Mouse (Mus musculus) embryonic facial prominence, embryonic 14.5 days (tissue): ENCODE measurements around the gene Fam207a. TPM values are rescaled to one million over a fixed set of nuclear protein-coding genes. Genes with fewer than 3 reads are reported as not detected.

ENCODE experiments used
- ATAC-seq: fragments of 200-750 bp; cut with Nextera tagmentation; 2 replicates; pipeline ENCODE4 v1.8.0; 2017; ENCODE audit warnings: low read depth, moderate number of reproducible peaks, moderate TSS enrichment
- DNase-seq: peaks from one replicate; pipeline ENCODE4 v3.0.0-alpha.2; 2015; ENCODE audit warnings: low spot score
- H3K27ac ChIP-seq: fragments of 300-500 bp; sonication (generic); replicated peaks from 2 replicates; pipeline ENCODE4 v1.5.1; 2014; ENCODE audit warnings: low read depth, mild to moderate bottlenecking, low read length, moderate library complexity
- H3K27me3 ChIP-seq: fragments of 300-500 bp; sonication (generic); replicated peaks from 2 replicates; pipeline ENCODE4 v1.6.1; 2014; ENCODE audit warnings: low read length; ENCODE audit not compliant: control insufficient read depth, insufficient read depth
- H3K36me3 ChIP-seq: fragments of 300-500 bp; sonication (generic); 2 replicates; pipeline ENCODE4 v1.6.1; 2014; ENCODE audit warnings: low read length, mixed read lengths; ENCODE audit not compliant: control insufficient read depth, insufficient read depth
- H3K4me1 ChIP-seq: fragments of 300-500 bp; sonication (generic); 2 replicates; pipeline ENCODE4 v1.6.1; 2014; ENCODE audit warnings: antibody characterized with exemption, low read length; ENCODE audit not compliant: control insufficient read depth, insufficient read depth
- H3K4me2 ChIP-seq: fragments of 300-500 bp; sonication (generic); 2 replicates; pipeline ENCODE4 v1.6.1; 2014; ENCODE audit warnings: low read depth, mild to moderate bottlenecking, low read length, moderate library complexity, mixed read lengths
- H3K4me3 ChIP-seq: fragments of 300-500 bp; sonication (generic); 2 replicates; pipeline ENCODE4 v1.5.1; 2014; ENCODE audit warnings: low read depth, mild to moderate bottlenecking, low read length
- H3K9ac ChIP-seq: fragments of 300-500 bp; sonication (generic); 2 replicates; pipeline ENCODE4 v1.6.1; 2014; ENCODE audit warnings: low read depth, mild to moderate bottlenecking, low read length, moderate library complexity, mixed read lengths
- H3K9me3 ChIP-seq: fragments of 300-500 bp; sonication (generic); 2 replicates; pipeline ENCODE4 v1.6.1; 2016; ENCODE audit warnings: low read length; ENCODE audit not compliant: control insufficient read depth
- WGBS: fragments of 180-500 bp; shearing (Covaris S2); extraction: QIAGEN DNeasy Blood & Tissue Kit; methylation state at CpG from one replicate; pipeline ENCODE4 v1.1.7; 2014; 5-methylcytosine and 5-hydroxymethylcytosine counted together
- polyA plus RNA-seq: library from polyadenylated mRNA; unstranded; fragments of >200 nt; fragmentation: Nextera tagmentation; extraction: Ambion mirVana; gene quantifications from 2 replicates; pipeline ENCODE4 v1.2.1, GENCODE M21; 2014

The Fam207a gene
- polyA plus RNA-seq, 1 experiment from 2014 or later: 34.2 TPM

DNA sequence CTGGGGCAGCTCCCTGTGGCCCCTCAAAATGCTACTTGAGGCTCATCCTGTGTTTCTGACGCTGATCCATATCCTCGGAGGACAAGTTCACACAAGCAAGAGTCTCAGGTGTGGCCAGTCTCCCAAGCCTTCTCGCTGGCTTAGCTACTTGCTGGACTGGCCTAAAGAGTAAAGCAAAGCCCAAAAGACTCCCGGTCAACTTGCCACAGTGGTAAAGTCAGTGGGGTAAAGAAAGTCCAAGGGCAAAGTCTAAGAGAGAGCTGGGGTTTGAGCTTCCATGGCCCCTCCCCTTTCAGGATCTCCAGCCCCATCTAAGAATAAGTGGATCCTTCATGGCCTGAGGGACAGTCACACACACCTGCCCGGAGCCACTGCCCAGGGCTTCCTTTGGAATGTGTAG lies 36.6 kb upstream of the Fam207a start:
- Histone ChIP-seq H3K9ac (no peak overlapping the region), H3K4me3 (no peak overlapping the region), H3K9me3 (no peaks in the 10 kb centered on the region), H3K4me1 (no peaks in the 10 kb centered on the region), H3K4me2 (no peak overlapping the region), H3K36me3 (no peaks in the 10 kb centered on the region), H3K27ac (no peak overlapping the region), H3K27me3 (no peaks in the 10 kb centered on the region)
- no peak for DNase-seq
- ATAC-seq: no peak
- WGBS: 80% methylated on average over 5 of the region's 5 CpGs

- Histone ChIP-seq H3K9me3 (no peaks in the 10 kb centered on the region), H3K9ac (no peak overlapping the region), H3K4me1 (no peaks in the 10 kb centered on the region), H3K36me3 (no peaks in the 10 kb centered on the region), H3K4me3 (no peak overlapping the region), H3K27ac (no peak overlapping the region), H3K27me3 (no peaks in the 10 kb centered on the region), H3K4me2 (no peak overlapping the region)
- ATAC-seq: no peak
- DNase-seq: no peak
- WGBS: 67% methylated on average over 11 of the region's 11 CpGs
Observed at GRCm38 (mm10) chr10:77550874-77551273, 35.3 kb upstream of the Fam207a start.

DNA sequence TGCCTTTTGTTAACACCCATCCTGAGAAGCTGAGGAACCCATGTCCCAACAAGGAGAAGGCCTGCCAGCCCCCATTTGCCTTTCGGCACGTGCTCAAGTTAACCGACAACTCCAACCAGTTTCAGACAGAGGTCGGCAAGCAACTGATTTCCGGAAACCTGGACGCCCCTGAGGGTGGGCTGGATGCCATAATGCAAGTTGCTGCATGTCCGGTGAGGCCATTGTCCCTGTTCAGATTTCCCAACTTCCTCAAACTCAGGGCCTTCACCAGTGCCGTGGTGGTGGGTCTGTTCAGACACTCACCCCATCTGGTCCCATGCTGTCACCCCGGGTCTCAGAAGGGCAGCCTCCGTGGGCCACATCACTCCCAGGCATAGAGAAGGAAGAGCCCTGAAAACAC lies 33.0 kb upstream of the Fam207a start:
- ATAC-seq: no peak
- no peak overlapping the region for H3K4me2 ChIP-seq
- no peak for DNase-seq
- H3K27me3 ChIP-seq: no peaks in the 10 kb centered on the region
- no peaks in the 10 kb centered on the region for H3K9me3 ChIP-seq
- H3K4me3 ChIP-seq: no peak overlapping the region
- no peaks in the 10 kb centered on the region for H3K36me3 ChIP-seq
- H3K27ac ChIP-seq: no peak overlapping the region
- H3K9ac ChIP-seq: no peak overlapping the region
- WGBS: 73% methylated on average over 10 of the region's 10 CpGs
- H3K4me1 ChIP-seq: no peaks in the 10 kb centered on the region

DNA sequence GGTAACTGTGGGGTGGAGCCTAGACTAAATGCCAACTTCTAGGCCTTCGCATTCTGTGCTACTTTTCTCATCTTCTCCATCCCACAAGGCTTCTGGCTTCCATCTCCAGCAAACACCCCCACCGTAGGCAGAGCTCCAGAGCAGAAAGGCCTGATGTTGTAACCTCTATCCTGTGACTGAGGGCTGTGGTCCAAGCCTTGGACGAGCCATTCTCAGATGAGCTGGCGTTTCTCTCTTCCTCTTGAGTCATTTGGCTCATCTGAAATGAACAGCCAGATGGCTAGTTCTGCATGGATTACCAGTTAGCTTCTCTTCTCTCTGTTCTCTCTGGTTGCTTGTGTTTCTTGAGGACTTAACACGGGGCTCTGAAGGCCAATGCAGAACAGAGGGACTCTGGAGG lies 29.3 kb upstream of the Fam207a start:
- no peaks in the 10 kb centered on the region for H3K27me3 ChIP-seq
- WGBS: 71% methylated on average over 5 of the region's 5 CpGs
- H3K9me3 ChIP-seq: no peaks in the 10 kb centered on the region
- H3K4me3 ChIP-seq: no peak overlapping the region
- DNase-seq (no peak), ATAC-seq (no peak)
- H3K9ac ChIP-seq: no peak overlapping the region
- no peak overlapping the region for H3K27ac ChIP-seq
- no peaks in the 10 kb centered on the region for H3K4me1 ChIP-seq
- H3K36me3 ChIP-seq: no peaks in the 10 kb centered on the region
- no peak overlapping the region for H3K4me2 ChIP-seq

GRCm38 (mm10) chr10:77543226-77543625 lies 27.6 kb upstream of the Fam207a start:
- ATAC-seq (no peak), DNase-seq (no peak)
- Histone ChIP-seq H3K4me2 (no peak overlapping the region), H3K9me3 (no peaks in the 10 kb centered on the region), H3K4me3 (no peak overlapping the region), H3K4me1 (no peaks in the 10 kb centered on the region), H3K27ac (no peak overlapping the region), H3K36me3 (no peaks in the 10 kb centered on the region), H3K27me3 (no peaks in the 10 kb centered on the region), H3K9ac (no peak overlapping the region)
- WGBS: 44% methylated on average over 7 of the region's 7 CpGs

DNA sequence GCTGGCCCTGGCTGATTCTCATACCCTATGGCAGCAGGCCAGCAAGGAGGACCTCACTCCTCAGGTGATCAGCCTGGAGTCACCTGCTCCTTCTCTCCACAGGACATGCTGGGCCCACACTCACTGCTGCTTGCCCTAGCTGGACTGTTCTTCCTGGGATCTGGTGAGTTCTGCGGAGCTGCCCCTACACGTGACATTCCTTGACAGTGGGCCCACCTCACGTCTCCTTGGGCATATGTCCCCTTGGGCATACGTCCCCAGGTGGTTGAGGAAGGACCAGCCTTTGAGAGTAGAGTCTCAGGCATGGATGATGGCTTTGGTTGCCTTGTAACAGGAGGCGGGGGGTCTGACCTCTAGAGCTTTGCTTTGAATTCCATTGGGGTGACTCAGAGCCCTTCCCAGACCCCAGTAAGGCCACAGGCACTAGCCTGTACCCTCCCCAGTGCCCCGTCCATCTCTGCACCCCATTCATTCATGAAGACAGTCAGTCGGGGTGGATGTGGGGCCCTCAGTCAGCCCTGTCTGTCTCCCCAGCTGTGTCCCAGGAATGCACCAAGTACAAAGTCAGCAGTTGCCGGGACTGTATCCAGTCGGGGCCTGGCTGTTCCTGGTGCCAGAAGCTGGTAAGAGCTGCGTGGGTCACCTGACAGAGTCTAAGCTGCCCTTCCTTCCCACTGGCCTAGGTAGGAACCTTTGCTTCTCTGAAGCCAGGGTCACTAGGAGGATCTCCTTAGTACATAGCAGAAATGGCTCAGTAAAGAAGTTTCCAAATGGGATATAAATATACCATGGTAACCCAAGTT lies 26.5 kb upstream of the Fam207a start:
- H3K4me3 ChIP-seq: no peak overlapping the region
- DNase-seq (no peak), ATAC-seq (no peak)
- no peak overlapping the region for H3K9ac ChIP-seq
- no peaks in the 10 kb centered on the region for H3K4me1 ChIP-seq
- H3K9me3 ChIP-seq: no peaks in the 10 kb centered on the region
- no peaks in the 10 kb centered on the region for H3K27me3 ChIP-seq
- H3K36me3 ChIP-seq: no peaks in the 10 kb centered on the region
- WGBS: 77% methylated on average over 10 of the region's 10 CpGs
- no peak overlapping the region for H3K4me2 ChIP-seq
- no peak overlapping the region for H3K27ac ChIP-seq

GRCm38 (mm10) chr10:77540576-77541102 lies 25.1 kb upstream of the Fam207a start:
- 86% methylated on average over 4 of the region's 4 CpGs for WGBS
- no peaks in the 10 kb centered on the region for H3K36me3 ChIP-seq
- no peaks in the 10 kb centered on the region for H3K9me3 ChIP-seq
- H3K9ac ChIP-seq: no peak overlapping the region
- H3K4me3 ChIP-seq: no peak overlapping the region
- H3K27me3 ChIP-seq: no peaks in the 10 kb centered on the region
- no peak for DNase-seq
- H3K27ac ChIP-seq: no peak overlapping the region
- no peaks in the 10 kb centered on the region for H3K4me1 ChIP-seq
- H3K4me2 ChIP-seq: no peak overlapping the region
- no peak for ATAC-seq

- Histone ChIP-seq H3K9me3 (no peaks in the 10 kb centered on the region), H3K4me1 (no peaks in the 10 kb centered on the region), H3K27ac (no peak overlapping the region), H3K4me3 (no peak overlapping the region), H3K27me3 (no peaks in the 10 kb centered on the region), H3K9ac (no peak overlapping the region), H3K36me3 (no peaks in the 10 kb centered on the region), H3K4me2 (no peak overlapping the region)
- 73% methylated on average over 7 of the region's 7 CpGs for WGBS
- ATAC-seq: no peak
- no peak for DNase-seq
Observed at GRCm38 (mm10) chr10:77539320-77539945, 23.8 kb upstream of the Fam207a start.
